Mouse (Mus musculus) adrenal gland, adult (tissue): ENCODE results near the gene Hpse2.

ENCODE experiments used
- DNase-seq, 2 experiments: peaks; one replicate each; pipeline ENCODE4 v3.0.0; 2022 to 2023; ENCODE audit warnings: low spot score in 1 of 2; ENCODE audit not compliant: inconsistent age in 2 of 2

Gene Hpse2

DNA sequence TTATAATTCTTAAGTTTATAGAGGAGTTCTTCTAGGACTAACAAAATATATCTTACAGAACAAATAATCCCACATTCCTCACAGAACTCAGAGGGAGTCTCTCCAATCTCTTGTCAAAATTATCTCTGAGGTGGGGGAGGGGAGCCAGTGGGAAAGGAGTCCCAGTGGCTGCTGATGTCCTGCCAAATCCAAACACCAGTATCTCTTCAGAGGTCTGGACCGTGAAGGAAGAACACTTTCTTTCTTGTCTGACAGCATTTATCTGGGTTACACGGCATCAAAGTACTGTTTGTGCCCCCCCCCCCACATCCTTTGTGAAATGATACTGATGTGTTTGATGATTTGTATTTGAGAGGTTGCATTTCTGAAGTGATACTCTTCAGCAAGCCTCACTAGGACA, 213.3 kb downstream of the Hpse2 start:
- DNase-seq: no peak

GRCm38 (mm10) chr19:43156085-43156484, 232.1 kb downstream of the Hpse2 start:
- DNase-seq: no peak

GRCm38 (mm10) chr19:43155582-43155981, 232.6 kb downstream of the Hpse2 start:
- DNase-seq: no peak

DNA sequence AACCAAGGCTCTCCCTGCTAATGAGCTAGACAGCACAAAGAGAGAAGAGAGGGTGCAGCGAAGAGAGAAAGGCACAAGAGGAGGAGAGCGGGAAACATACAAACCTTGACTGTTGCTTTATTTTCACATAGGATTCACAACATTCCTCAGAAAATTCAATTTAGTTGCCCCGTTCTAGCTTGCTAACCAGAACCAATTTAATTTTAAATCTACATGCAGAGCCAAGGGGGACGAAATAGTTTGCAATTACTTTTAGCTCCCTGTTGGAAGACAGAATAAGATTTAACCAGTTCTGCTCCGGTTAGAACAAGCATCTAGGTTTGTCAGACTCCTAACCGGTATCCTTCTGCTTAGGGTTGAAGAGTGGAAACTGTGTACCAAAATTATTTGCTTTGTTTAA, 240.3 kb downstream of the Hpse2 start:
- DNase-seq: no peak

DNA sequence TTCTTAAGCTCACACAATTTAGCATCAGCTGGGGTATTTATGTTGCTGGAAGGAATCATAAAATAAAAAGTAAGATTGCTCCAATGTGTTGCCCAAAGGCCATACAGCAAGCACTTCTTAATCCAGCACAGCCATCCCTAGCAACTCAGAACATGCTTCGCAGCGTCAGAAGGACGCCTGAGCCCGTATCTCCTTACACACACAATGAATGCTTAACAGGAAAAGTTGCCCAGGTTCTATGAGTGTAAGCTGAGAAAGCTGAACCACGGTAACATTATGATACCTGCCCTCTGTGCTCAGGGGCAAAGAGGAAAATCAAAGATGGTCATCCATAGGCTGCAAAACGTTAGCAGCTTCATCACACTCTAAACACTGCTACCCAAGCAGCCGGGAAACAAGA, 241.3 kb downstream of the Hpse2 start:
- no peak for DNase-seq

- no peak for DNase-seq
Observed at GRCm38 (mm10) chr19:43141646-43142045, 246.5 kb downstream of the Hpse2 start.

- DNase-seq: no peak
Observed at GRCm38 (mm10) chr19:43109796-43110195, 278.4 kb downstream of the Hpse2 start.

DNA sequence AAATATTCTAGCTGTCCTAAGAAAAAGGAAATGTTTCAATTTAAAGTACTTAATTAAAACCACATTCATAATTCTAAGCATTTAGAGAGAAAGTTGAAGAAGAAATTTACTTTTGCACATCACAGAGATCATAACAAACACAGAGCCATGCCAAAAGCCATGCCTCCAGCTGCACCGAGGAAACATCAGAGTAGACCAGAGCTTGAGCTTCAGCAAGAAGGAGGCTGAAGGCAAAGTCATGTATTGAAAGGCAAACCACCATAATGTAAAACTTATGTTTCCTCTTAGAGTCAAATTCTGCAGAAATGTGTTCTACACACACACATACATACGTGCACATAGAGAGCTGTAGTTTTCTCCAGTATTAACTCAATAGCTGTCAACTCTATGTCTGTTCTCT, 291.2 kb downstream of the Hpse2 start:
- no peak for DNase-seq

DNA sequence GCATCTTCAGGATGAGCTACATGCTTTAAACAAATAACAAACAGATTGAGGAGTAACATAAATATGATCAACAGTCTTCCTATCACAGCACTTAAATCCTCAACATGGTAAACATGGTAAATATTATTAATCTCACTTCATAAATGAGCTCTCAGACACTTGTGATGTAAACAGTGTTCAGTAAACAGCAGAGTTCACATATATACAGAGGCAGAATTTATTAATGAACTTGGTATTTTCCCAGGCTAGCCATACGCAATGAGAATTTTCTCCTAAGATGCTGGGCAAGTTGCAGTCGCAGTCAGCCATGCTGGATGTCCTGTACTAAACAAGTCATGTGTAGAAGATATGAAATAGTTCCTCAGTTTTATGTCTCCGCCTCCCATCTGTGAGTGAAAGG, 300.9 kb downstream of the Hpse2 start:
- DNase-seq: no peak

GRCm38 (mm10) chr19:43064155-43064554, 324.0 kb downstream of the Hpse2 start:
- DNase-seq: no peak

DNA sequence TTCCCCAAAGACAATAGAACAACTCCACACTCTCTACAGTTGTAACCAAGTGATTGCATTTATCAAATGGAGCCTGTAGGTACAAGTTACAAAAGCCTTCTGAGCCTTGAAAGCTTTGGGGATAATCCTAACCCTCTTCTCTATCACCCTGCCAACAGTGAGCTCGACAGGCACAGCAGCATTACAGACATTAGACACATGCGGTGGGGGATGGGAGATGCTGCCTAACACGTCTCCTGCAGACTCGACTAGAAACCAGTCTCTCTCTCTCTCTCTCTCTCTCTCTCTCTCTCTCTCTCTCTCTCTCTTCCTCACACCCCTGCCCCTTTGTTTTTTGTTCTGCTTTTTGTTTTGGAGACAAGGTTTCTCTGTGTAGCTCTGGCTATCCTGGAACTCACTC, 343.6 kb downstream of the Hpse2 start:
- DNase-seq: no peak

DNA sequence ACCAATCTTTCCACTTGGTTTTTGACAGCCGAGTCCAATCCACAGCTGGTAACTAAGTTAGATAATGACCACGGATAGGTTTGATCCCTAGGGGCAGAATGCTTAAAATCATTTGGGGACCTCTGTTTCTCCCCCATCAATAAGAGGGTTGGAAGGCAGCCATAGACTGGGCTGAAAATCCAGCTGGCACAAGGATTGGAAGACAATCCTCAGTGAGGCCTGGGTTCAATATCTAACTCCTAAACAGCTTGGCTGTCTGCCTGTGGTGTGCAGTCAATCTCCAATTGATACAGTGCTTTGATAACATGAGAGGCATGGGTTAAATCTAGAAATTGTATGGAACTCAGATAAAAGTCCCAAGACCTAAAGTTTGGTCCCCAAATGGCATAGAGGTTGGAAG, 345.4 kb downstream of the Hpse2 start:
- no peak for DNase-seq

DNA sequence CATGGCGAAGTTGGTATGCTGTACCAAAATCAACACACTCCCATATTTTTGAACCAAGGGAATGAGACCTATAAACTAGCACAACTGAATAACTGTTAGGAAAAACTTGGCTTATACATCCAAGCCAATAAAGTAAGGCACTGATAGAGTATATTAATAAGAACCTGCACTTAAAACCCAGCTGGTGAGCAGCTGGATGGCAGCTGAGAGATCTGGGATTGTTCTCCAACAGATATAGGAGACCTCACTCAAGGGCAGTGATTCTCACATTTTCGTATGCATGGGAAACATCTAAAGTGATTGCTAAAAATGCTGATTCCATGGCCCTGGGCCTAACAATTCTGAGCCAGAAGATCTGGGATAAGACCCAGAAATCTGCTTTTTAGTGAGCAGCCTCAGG, 345.9 kb downstream of the Hpse2 start:
- no peak for DNase-seq

GRCm38 (mm10) chr19:43036381-43036780, 351.8 kb downstream of the Hpse2 start:
- no peak for DNase-seq

- peak; percentile 21 to 72 for DNase-seq
Observed at GRCm38 (mm10) chr19:43027305-43027704, 360.9 kb downstream of the Hpse2 start.

GRCm38 (mm10) chr19:43022611-43023173, 365.5 kb downstream of the Hpse2 start:
- DNase-seq: peak; percentile 5 to 28

GRCm38 (mm10) chr19:43018792-43019191, 369.4 kb downstream of the Hpse2 start:
- no peak for DNase-seq

GRCm38 (mm10) chr19:42996406-42996805, 391.7 kb downstream of the Hpse2 start:
- no peak for DNase-seq

- no peak for DNase-seq
Observed at GRCm38 (mm10) chr19:42988833-42989232, 399.3 kb downstream of the Hpse2 start.

- no peak for DNase-seq
Observed at GRCm38 (mm10) chr19:42986315-42986701, 401.8 kb downstream of the Hpse2 start.

GRCm38 (mm10) chr19:42985372-42986314, 402.5 kb downstream of the Hpse2 start:
- DNase-seq: no peak

DNA sequence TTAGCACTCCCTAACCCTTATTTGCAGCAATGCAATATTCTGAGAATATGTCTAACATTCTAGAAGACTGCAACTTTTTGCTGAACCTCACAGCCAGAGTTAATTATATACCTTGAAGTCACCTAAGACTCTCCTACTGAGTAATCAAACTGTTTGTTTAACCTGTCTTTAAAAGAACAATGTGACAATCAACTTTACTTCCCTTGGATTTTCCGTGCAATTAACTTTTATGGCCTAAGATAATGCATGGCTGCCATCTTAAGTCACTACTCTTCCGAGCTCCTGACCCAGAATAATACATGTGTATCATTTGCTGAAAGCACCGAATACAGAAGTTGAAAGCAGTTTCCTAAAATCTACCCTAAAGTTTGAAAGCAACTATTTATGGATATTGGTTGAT, 407.6 kb downstream of the Hpse2 start:
- DNase-seq: no peak

- DNase-seq: no peak
Observed at GRCm38 (mm10) chr19:42977938-42978337, 410.2 kb downstream of the Hpse2 start.
